Mouse (Mus musculus): Measurements from ENCODE around the gene Mmp27.

Mmp27 gene

DNA sequence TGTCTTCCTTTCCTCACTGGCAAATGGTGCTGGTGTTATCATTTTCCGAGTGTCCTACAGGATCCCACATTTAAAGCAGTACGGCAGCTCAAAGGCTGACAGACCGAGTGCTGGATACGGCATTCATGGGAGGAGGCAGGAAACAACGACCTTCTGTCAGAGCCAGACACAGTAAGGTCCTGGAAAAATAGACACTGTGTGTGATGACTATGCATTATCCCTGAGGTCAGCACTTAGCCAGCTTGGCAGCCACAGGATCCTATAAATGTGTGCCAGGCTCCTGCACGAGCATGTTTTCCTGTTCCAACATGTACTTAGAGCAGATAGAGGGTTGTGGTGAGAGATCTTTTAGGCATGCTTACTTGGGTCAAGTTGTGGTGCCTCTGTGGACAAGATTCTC is 32.8 kb downstream of the Mmp27 start:
- DNase-seq: no peak

DNA sequence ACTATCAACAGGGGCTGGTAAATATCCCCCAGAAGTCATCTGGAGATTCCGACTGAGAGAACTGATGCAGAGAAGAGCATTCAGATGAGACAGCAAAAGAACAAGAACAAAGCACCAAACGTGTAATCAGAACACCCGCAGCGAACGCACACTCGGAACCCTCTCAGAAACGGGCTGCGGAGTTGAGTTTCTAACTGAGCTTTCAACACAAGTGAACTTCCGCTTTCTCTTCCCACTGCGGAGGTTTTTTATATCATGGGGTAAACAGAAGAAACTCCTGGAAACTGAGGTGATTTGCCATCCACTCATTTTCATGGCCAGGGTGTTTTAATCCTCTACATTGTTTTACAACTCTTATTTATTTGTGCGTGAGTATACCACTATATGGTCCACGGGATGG is 34.4 kb downstream of the Mmp27 start:
- no peak for DNase-seq

DNA sequence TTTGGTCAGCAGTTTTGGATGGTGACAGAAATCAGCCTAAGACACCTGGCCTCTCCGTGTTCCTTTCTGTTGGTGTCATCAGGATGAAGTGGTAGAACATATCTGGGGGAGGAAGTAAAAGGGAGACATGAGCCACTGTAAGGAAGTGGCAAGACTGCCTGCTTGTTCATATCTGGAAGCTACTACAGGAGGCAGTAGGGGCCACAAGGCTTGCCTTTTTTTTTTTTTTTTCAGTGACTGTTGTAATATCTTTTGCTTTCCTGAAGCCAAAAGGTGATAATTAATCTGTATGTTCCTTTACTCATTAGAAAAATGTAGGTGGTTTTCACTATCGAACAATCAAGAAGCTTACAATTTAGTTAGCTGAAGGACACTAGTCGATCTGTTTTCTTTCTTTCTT is 51.4 kb downstream of the Mmp27 start:
- DNase-seq: no peak

DNA sequence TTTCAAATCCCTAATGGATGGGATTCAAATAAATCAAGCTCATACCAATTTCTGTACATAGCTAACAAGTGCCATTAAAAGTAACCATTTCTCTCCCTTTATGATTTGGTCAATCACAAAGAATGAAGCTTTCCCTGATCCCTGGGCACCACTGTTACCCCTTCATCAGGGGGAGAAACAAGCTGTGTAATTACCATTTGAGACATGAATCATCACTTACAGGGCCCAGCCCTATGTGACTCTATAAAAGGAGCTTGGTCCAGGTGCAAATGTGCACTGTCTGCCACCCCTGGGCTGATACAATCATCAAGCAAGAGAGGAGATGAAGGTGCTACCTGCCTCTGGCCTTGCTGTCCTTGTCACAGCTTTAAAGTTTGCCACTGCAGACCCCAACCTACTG is 56.7 kb downstream of the Mmp27 start, which contains the start of gene Mmp20:
TSS of gene Mmp20 (plus strand) at position 301 of the 400 bp plus-strand sequence.
- DNase-seq: no peak
